Mouse (Mus musculus) forebrain, postnatal 0 days (tissue): ENCODE data around the gene Cox8b. TPM values are rescaled to one million over a fixed set of nuclear protein-coding genes. Genes with fewer than 3 reads are reported as not detected.

ENCODE experiments used
- ATAC-seq: fragments of 200-750 bp; cut with Nextera tagmentation; 2 replicates; pipeline ENCODE4 v1.8.0; 2017; ENCODE audit warnings: mild to moderate bottlenecking, moderate library complexity
- DNase-seq: peaks from one replicate; pipeline ENCODE4 v3.0.0-alpha.2; 2015
- H3K27ac ChIP-seq: fragments of 300-500 bp; sonication (generic); 2 replicates; pipeline ENCODE4 v1.5.1; 2014; ENCODE audit warnings: low read depth, mild to moderate bottlenecking, antibody characterized with exemption, low read length, moderate library complexity, mixed read lengths
- H3K27me3 ChIP-seq: fragments of 300-500 bp; sonication (generic); 2 replicates; pipeline ENCODE4 v1.6.1; 2014; ENCODE audit warnings: mild to moderate bottlenecking, low read length, mixed read lengths; ENCODE audit not compliant: insufficient read depth
- H3K36me3 ChIP-seq: fragments of 300-500 bp; sonication (generic); 2 replicates; pipeline ENCODE4 v1.6.1; 2014; ENCODE audit warnings: mild to moderate bottlenecking, moderate library complexity; ENCODE audit not compliant: insufficient read depth
- H3K4me1 ChIP-seq: fragments of 300-500 bp; sonication (generic); 2 replicates; pipeline ENCODE4 v1.6.1; 2014; ENCODE audit warnings: antibody characterized with exemption; ENCODE audit not compliant: insufficient read depth
- H3K4me2 ChIP-seq: fragments of 300-500 bp; sonication (generic); 2 replicates; pipeline ENCODE4 v1.6.1; 2014; ENCODE audit warnings: low read depth, mild to moderate bottlenecking, moderate library complexity
- H3K4me3 ChIP-seq: fragments of 300-500 bp; sonication (generic); 2 replicates; pipeline ENCODE4 v1.5.1; 2014; ENCODE audit warnings: low read depth, low read length, mixed read lengths
- H3K9ac ChIP-seq: fragments of 300-500 bp; sonication (generic); 2 replicates; pipeline ENCODE4 v1.6.1; 2014; ENCODE audit warnings: mild to moderate bottlenecking
- H3K9me3 ChIP-seq: fragments of 300-500 bp; sonication (generic); 2 replicates; pipeline ENCODE4 v1.6.1; 2016; ENCODE audit warnings: low read length
- CTCF ChIP-seq: sonication (generic); IDR thresholded peaks from 2 replicates; pipeline ENCODE4 v1.5.1; 2016; ENCODE audit warnings: antibody characterized with exemption, control low read depth, low read depth
- WGBS: fragments of 180-500 bp; shearing (Covaris S2); extraction: QIAGEN DNeasy Blood & Tissue Kit; methylation state at CpG from one replicate; pipeline ENCODE4 v1.1.7; 2014; 5-methylcytosine and 5-hydroxymethylcytosine counted together
- polyA plus RNA-seq: library from polyadenylated mRNA; unstranded; fragments of >200 nt; fragmentation: Nextera tagmentation; extraction: Ambion mirVana; gene quantifications from 2 replicates; pipeline ENCODE4 v1.2.1, GENCODE M21; 2015
- total RNA-seq: library from RNA; depleted of rRNA; stranded (reverse); fragments of >200 nt; gene quantifications from 2 replicates; pipeline ENCODE4 v1.2.3, GENCODE M21; 2014; rRNA removed

Gene Cox8b
- total and polyA plus RNA-seq, 2 experiments from 2014 or later: not detected

DNA sequence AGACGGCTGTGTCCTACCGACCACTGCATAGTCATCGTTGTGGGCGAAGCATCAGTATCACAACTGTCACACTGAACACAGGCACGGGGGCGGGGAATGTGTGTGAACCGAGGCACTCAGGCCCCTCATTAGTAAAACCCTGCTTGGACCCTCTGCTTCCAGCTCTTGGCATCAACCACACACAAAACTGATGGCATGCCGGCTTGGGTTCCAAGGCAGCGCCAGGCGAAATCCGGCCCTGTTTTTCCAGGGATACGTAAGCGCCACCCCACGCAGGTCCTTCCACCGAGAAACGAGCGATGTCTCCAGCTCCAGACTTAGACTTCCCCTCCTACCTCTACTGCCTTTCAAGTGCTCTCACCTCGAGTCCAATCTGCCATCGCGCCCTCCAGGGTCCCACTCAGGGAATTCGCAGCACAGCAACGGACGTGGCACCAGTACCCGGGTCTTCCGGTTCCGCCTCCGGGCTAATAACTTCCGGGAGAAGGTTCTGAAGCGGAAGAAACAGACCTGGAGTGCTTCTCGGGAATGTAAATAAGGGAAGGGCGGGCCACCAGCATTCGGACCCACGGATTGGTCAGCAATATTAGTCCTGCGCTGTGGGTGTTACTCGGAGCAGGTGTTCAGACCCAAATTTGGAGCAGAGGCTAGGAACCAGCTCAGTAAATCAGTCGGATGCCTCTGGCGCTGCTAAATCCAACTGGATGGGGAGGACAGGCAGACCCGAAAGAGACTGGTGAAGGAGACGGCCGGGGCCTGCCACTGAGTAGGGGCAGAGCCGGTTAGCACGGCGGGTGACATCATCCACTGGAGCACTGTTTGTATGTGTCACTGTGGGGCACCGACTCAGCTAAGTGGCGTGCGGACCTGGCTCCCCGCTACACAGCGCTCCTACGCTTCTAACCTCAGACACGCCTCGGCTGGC, 44.1 kb downstream of the Cox8b start, which contains the start of gene Gm45785:
Gene Gm45785, minus strand, starts transcription at position 472 of the 925 bp plus-strand sequence.
- peaks cover 55% of the 10 kb centered on the region for H3K36me3 ChIP-seq

GRCm38 (mm10) chr7:140855181-140855580, 45.1 kb downstream of the Cox8b start:
- TF ChIP-seq CTCF: no peak
- no peak overlapping the region for H3K27ac ChIP-seq
- H3K4me2 ChIP-seq: peak overlapping the region; percentile 80
- H3K4me3 ChIP-seq: peak overlapping the region; percentile 59
- DNase-seq (no peak), ATAC-seq (no peak)
- no peaks in the 10 kb centered on the region for H3K9me3 ChIP-seq
- peaks cover 45% of the 10 kb centered on the region for H3K36me3 ChIP-seq
- H3K9ac ChIP-seq: peak overlapping the region; percentile 87
- 73% methylated on average over 9 of the region's 9 CpGs for WGBS
- H3K27me3 ChIP-seq: no peaks in the 10 kb centered on the region
- H3K4me1 ChIP-seq: peaks cover 21% of the 10 kb centered on the region

More for the DNA sequence above, 44.1 kb downstream of the Cox8b start, which contains the start of gene Gm45785:
- Histone ChIP-seq H3K27ac (peak within 1 kb of the TSS; percentile 92), H3K9me3 (no peaks in the 10 kb centered on the region), H3K27me3 (no peaks in the 10 kb centered on the region), H3K4me2 (peak within 1 kb of the TSS; percentile 80), H3K4me3 (peak within 1 kb of the TSS; percentile 59), H3K4me1 (peaks cover 21% of the 10 kb centered on the region), H3K9ac (peak within 1 kb of the TSS; percentile 87)
- 2% methylated on average over 51 of the region's 51 CpGs for WGBS
- DNase-seq: peak; percentile 89
- TF ChIP-seq CTCF: peak; percentile 37; the same call in 1 of the 2 replicates
- peak; percentile 85 for ATAC-seq

- WGBS: 94% methylated on average over 18 of the region's 18 CpGs
- Histone ChIP-seq H3K9me3 (no peaks in the 10 kb centered on the region), H3K4me2 (no peak overlapping the region), H3K36me3 (peaks cover 38% of the 10 kb centered on the region), H3K9ac (no peak overlapping the region), H3K4me3 (no peak overlapping the region), H3K27me3 (no peaks in the 10 kb centered on the region), H3K27ac (no peak overlapping the region), H3K4me1 (peaks cover 21% of the 10 kb centered on the region)
- no peak for ATAC-seq
- no peak for TF ChIP-seq CTCF
- DNase-seq: no peak
Measured at GRCm38 (mm10) chr7:140854483-140854882, 45.8 kb downstream of the Cox8b start.

GRCm38 (mm10) chr7:140853386-140853785, 46.9 kb downstream of the Cox8b start:
- DNase-seq (no peak), ATAC-seq (no peak)
- no peaks in the 10 kb centered on the region for H3K27me3 ChIP-seq
- H3K9me3 ChIP-seq: no peaks in the 10 kb centered on the region
- no peak for TF ChIP-seq CTCF
- no peak overlapping the region for H3K4me3 ChIP-seq
- peaks cover 14% of the 10 kb centered on the region for H3K4me1 ChIP-seq
- H3K36me3 ChIP-seq: peaks cover 33% of the 10 kb centered on the region
- H3K4me2 ChIP-seq: no peak overlapping the region
- H3K27ac ChIP-seq: no peak overlapping the region
- no peak overlapping the region for H3K9ac ChIP-seq
- 87% methylated on average over 9 of the region's 9 CpGs for WGBS

GRCm38 (mm10) chr7:140851916-140852315, 48.3 kb downstream of the Cox8b start:
- Histone ChIP-seq H3K27ac (no peak overlapping the region), H3K36me3 (peaks cover 33% of the 10 kb centered on the region), H3K27me3 (no peaks in the 10 kb centered on the region), H3K9ac (no peak overlapping the region), H3K4me1 (peaks cover 8% of the 10 kb centered on the region), H3K9me3 (no peaks in the 10 kb centered on the region), H3K4me2 (no peak overlapping the region), H3K4me3 (no peak overlapping the region)
- DNase-seq: no peak
- no peak for TF ChIP-seq CTCF
- WGBS: 97% methylated on average over 4 of the region's 4 CpGs
- ATAC-seq: no peak

Other genes starting within 250 kb of the Cox8b start
- under 0.01 TPM in 2 replicates for gene Olfr539, start 240.5 kb downstream of the Cox8b start, total RNA-seq
- 0.05 TPM in 1 of 2 replicates, not detected in the other for gene Olfr539, start 240.5 kb downstream of the Cox8b start, polyA plus RNA-seq
- gene Olfr45, start 218.5 kb downstream of the Cox8b start, total RNA-seq: not detected in 2 replicates
- gene Olfr45, start 218.5 kb downstream of the Cox8b start, polyA plus RNA-seq: not detected in 2 replicates
- not detected in 2 replicates for gene Olfr541, start 203.2 kb downstream of the Cox8b start, total RNA-seq
- not detected in 2 replicates for gene Olfr541, start 203.2 kb downstream of the Cox8b start, polyA plus RNA-seq
- gene Cyp2e1, start 136.7 kb downstream of the Cox8b start, total RNA-seq: not detected in 2 replicates
- not detected in 2 replicates for gene Cyp2e1, start 136.7 kb downstream of the Cox8b start, polyA plus RNA-seq
- not detected in 2 replicates for gene Syce1, start 112.6 kb downstream of the Cox8b start, total RNA-seq
- 0.30 TPM in 1 of 2 replicates, not detected in the other for gene Syce1, start 112.6 kb downstream of the Cox8b start, polyA plus RNA-seq
- 19.8 and 32.1 TPM in 2 replicates for gene Zfp941, start 78.3 kb downstream of the Cox8b start, total RNA-seq
- 8.3 and 15.6 TPM in 2 replicates for gene Zfp941, start 78.3 kb downstream of the Cox8b start, polyA plus RNA-seq
- not detected in 2 replicates for gene Urah, start 65.4 kb downstream of the Cox8b start, total RNA-seq
- gene Urah, start 65.4 kb downstream of the Cox8b start, polyA plus RNA-seq: 0.48 and 0.64 TPM in 2 replicates
- gene Scgb1c1, start 54.9 kb downstream of the Cox8b start, total RNA-seq: not detected in 2 replicates
- 0.48 TPM in 1 of 2 replicates, not detected in the other for gene Scgb1c1, start 54.9 kb downstream of the Cox8b start, polyA plus RNA-seq
- gene Odf3, start 52.6 kb downstream of the Cox8b start, total RNA-seq: not detected in 2 replicates
- 0.10 and 0.13 TPM in 2 replicates for gene Odf3, start 52.6 kb downstream of the Cox8b start, polyA plus RNA-seq
- 2.0 and 4.2 TPM in 2 replicates for gene Gm45785, start 44.1 kb downstream of the Cox8b start, total RNA-seq
- not detected in 2 replicates for gene Gm45785, start 44.1 kb downstream of the Cox8b start, polyA plus RNA-seq
- 98.8 and 123 TPM in 2 replicates for gene Ric8a, start 43.5 kb downstream of the Cox8b start, total RNA-seq
- 79.5 and 91.8 TPM in 2 replicates for gene Ric8a, start 43.5 kb downstream of the Cox8b start, polyA plus RNA-seq
- gene Bet1l, start 42.9 kb downstream of the Cox8b start, total RNA-seq: 30.8 and 34.5 TPM in 2 replicates
- gene Bet1l, start 42.9 kb downstream of the Cox8b start, polyA plus RNA-seq: 48.8 and 58.0 TPM in 2 replicates
- gene Psmd13, start 18.5 kb downstream of the Cox8b start, total RNA-seq: 164 and 174 TPM in 2 replicates
- gene Psmd13, start 18.5 kb downstream of the Cox8b start, polyA plus RNA-seq: 274 and 298 TPM in 2 replicates
- 41.9 and 46.3 TPM in 2 replicates for gene Sirt3, start 18.1 kb downstream of the Cox8b start, total RNA-seq
- 44.2 and 48.3 TPM in 2 replicates for gene Sirt3, start 18.1 kb downstream of the Cox8b start, polyA plus RNA-seq
- 0.85 and 1.00 TPM in 2 replicates for gene Nlrp6, start 20.5 kb upstream of the Cox8b start, total RNA-seq
- 0.98 and 1.3 TPM in 2 replicates for gene Nlrp6, start 20.5 kb upstream of the Cox8b start, polyA plus RNA-seq
- gene Pgghg, start 40.9 kb upstream of the Cox8b start, total RNA-seq: 7.2 and 8.5 TPM in 2 replicates
- 4.7 and 5.3 TPM in 2 replicates for gene Pgghg, start 40.9 kb upstream of the Cox8b start, polyA plus RNA-seq
- gene Ifitm5, start 49.8 kb upstream of the Cox8b start, total RNA-seq: 0.86 TPM in 1 of 2 replicates, not detected in the other
- 0.28 and 0.45 TPM in 2 replicates for gene Ifitm5, start 49.8 kb upstream of the Cox8b start, polyA plus RNA-seq
- not detected in 2 replicates for gene Gm45717, start 55.5 kb upstream of the Cox8b start, total RNA-seq
- not detected in 2 replicates for gene Gm45717, start 55.5 kb upstream of the Cox8b start, polyA plus RNA-seq
- 45.2 and 55.6 TPM in 2 replicates for gene Ifitm2, start 55.5 kb upstream of the Cox8b start, total RNA-seq
- 240 and 270 TPM in 2 replicates for gene Ifitm2, start 55.5 kb upstream of the Cox8b start, polyA plus RNA-seq
- 10.5 and 12.7 TPM in 2 replicates for gene Ifitm1, start 66.8 kb upstream of the Cox8b start, total RNA-seq
- 14.5 and 19.4 TPM in 2 replicates for gene Ifitm1, start 66.8 kb upstream of the Cox8b start, polyA plus RNA-seq
- gene Ifitm3, start 110.3 kb upstream of the Cox8b start, total RNA-seq: 12.2 and 35.9 TPM in 2 replicates
- gene Ifitm3, start 110.3 kb upstream of the Cox8b start, polyA plus RNA-seq: 78.8 and 81.3 TPM in 2 replicates
- 2.0 TPM in 1 of 2 replicates, not detected in the other for gene Ifitm6, start 117.5 kb upstream of the Cox8b start, total RNA-seq
- gene Ifitm6, start 117.5 kb upstream of the Cox8b start, polyA plus RNA-seq: 0.34 and 0.38 TPM in 2 replicates
- not detected in 2 replicates for gene Gm17387, start 128.7 kb upstream of the Cox8b start, total RNA-seq
- gene Gm17387, start 128.7 kb upstream of the Cox8b start, polyA plus RNA-seq: not detected in 2 replicates
- gene B4galnt4, start 160.7 kb upstream of the Cox8b start, total RNA-seq: 126 and 163 TPM in 2 replicates
- 42.3 and 47.4 TPM in 2 replicates for gene B4galnt4, start 160.7 kb upstream of the Cox8b start, polyA plus RNA-seq
- gene Pkp3, start 177.8 kb upstream of the Cox8b start, total RNA-seq: not detected in 2 replicates
- gene Pkp3, start 177.8 kb upstream of the Cox8b start, polyA plus RNA-seq: 0.08 TPM in 1 of 2 replicates, not detected in the other
- 2.9 TPM in 2 replicates for gene Sigirr, start 200.1 kb upstream of the Cox8b start, total RNA-seq
- 2.4 and 2.7 TPM in 2 replicates for gene Sigirr, start 200.1 kb upstream of the Cox8b start, polyA plus RNA-seq
- gene Ano9, start 217.4 kb upstream of the Cox8b start, total RNA-seq: 0.08 and 0.43 TPM in 2 replicates
- gene Ano9, start 217.4 kb upstream of the Cox8b start, polyA plus RNA-seq: 0.05 and 0.20 TPM in 2 replicates
- gene Ptdss2, start 221.9 kb upstream of the Cox8b start, total RNA-seq: 24.5 and 24.9 TPM in 2 replicates
- gene Ptdss2, start 221.9 kb upstream of the Cox8b start, polyA plus RNA-seq: 70.5 and 78.3 TPM in 2 replicates